Comparison of ENCODE assay signal across 8 mouse cellular contexts in the genomic region with DNA sequence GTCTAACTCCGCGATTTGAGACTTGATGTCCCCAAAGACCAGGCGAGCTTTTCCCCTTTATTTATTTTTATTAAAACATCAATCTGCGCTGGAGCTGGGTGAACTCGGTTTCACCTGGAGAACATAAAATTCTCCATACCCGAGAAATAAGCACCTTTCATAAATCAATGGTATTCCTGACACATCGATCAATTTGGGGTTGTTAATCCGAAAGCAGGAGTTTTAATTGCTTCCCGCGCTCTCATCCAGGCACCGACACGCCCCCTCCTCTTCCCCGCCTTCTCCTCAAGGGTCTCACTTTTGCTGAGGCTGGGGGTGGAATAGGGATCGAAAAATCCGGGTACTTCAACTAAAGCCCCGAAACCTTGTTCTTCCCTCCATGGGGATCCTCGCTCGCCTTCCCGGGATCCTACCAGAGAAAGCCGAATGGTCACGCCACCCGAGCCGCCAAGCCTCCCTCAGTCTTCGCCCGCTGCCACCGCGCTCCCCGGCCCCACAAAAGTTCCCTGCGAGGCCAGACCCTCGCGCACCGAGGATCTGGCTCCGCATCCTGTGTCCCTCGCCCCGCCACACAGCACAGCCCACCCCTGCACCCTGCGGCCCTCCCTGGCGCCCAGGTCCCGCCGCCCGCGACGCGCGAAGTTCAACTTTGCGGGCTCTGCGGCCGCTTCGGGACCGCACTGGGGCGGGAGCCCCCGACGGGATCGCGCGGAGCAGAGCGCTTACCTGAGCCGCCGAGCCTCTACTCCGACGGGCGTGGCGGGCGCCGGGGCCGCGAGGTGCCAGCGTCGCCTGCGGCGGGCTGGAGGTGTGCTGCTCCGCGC. TPM values are rescaled to one million over a fixed set of nuclear protein-coding genes. Genes with fewer than 3 reads are reported as not detected.
DNase-seq lines count a peak whose midpoint lies in the region; ATAC-seq and TF ChIP-seq lines count a peak whose summit lies in the region.

No protein-coding gene starts in this region.

- H3K4me1 ChIP-seq in heart, adult 2 months (ENCODE audit: control insufficient read depth, insufficient read depth, low read length): no peaks in the 10 kb centered on the region; the same call in 1 of the 2 replicates
- peaks cover 38% of the 10 kb centered on the region for H3K4me1 ChIP-seq in hindbrain, embryonic 14.5 days (replicated peaks; ENCODE audit: control insufficient read depth, insufficient read depth, low read length)
- peaks cover 53% of the 10 kb centered on the region for H3K4me1 ChIP-seq in midbrain, embryonic 15.5 days

- peaks cover 13% of the 10 kb centered on the region for H3K27me3 ChIP-seq in heart, adult 2 months (ENCODE audit: control insufficient read depth, insufficient read depth, low read length)
- H3K27me3 ChIP-seq in hindbrain, embryonic 14.5 days (ENCODE audit: control insufficient read depth, insufficient read depth, low read length): peaks cover 77% of the 10 kb centered on the region
- peaks cover 71% of the 10 kb centered on the region for H3K27me3 ChIP-seq in midbrain, embryonic 15.5 days (replicated peaks)

- intact Hi-C loops in heart, adult 2 months (cut with DNase I): loop anchor here (1.0 to 10.0 kb wide), 4 partner anchors 76 to 1170 kb away; no protein-coding TSS in a partner anchor
- intact Hi-C loops in heart, postnatal 25 days (cut with DNase I): loop anchor here (1.0 to 10.0 kb wide), 6 partner anchors 143 to 1530 kb away; no protein-coding TSS in a partner anchor

- H3K4me2 ChIP-seq in hindbrain, embryonic 14.5 days (replicated peaks): peak overlapping the region; percentile 64
- peak overlapping the region; percentile 77 for H3K4me2 ChIP-seq in midbrain, embryonic 15.5 days

- peak overlapping the region; percentile 36; the same call in 1 of the 2 replicates for H3K9ac ChIP-seq in heart, adult 2 months (ENCODE audit: low read depth, low read length)
- peak overlapping the region; percentile 61 for H3K9ac ChIP-seq in hindbrain, embryonic 14.5 days
- peak overlapping the region; percentile 37; the same call in 1 of the 2 replicates for H3K9ac ChIP-seq in midbrain, embryonic 15.5 days

- ATAC-seq in hindbrain, embryonic 14.5 days (ENCODE audit: low FRiP score): peak; percentile 10; the same call in 1 of the 2 replicates
- 0 out of 2 replicates have a peak, but pooled peaks have one; percentile 9 for ATAC-seq in midbrain, embryonic 15.5 days (replicated peaks)

- no peaks in the 10 kb centered on the region for H3K36me3 ChIP-seq in heart, adult 2 months (ENCODE audit: control insufficient read depth, insufficient read depth, low read length)
- H3K36me3 ChIP-seq in hindbrain, embryonic 14.5 days (replicated peaks; ENCODE audit: control insufficient read depth, insufficient read depth): no peaks in the 10 kb centered on the region
- no peaks in the 10 kb centered on the region for H3K36me3 ChIP-seq in midbrain, embryonic 15.5 days (replicated peaks)

- no peaks in the 10 kb centered on the region for H3K9me3 ChIP-seq in hindbrain, embryonic 14.5 days (ENCODE audit: control insufficient read depth, low read length)
- no peaks in the 10 kb centered on the region for H3K9me3 ChIP-seq in midbrain, embryonic 15.5 days

- no peak overlapping the region for H3K27ac ChIP-seq in heart, adult 2 months
- peak overlapping the region; percentile 98 for H3K27ac ChIP-seq in hindbrain, embryonic 14.5 days
- H3K27ac ChIP-seq in midbrain, embryonic 15.5 days: peak overlapping the region; percentile 65

- H3K4me3 ChIP-seq in heart, adult 2 months: peak overlapping the region; percentile 29
- H3K4me3 ChIP-seq in hindbrain, embryonic 14.5 days (replicated peaks; ENCODE audit: low read length): peak overlapping the region; percentile 61
- H3K4me3 ChIP-seq in midbrain, embryonic 15.5 days: peak overlapping the region; percentile 43

- no peak for TF ChIP-seq EP300 in heart, adult 2 months (IDR thresholded peaks at IDR 0.05; ENCODE audit: insufficient read depth, low read depth, low read length)

- 2% methylated on average over 71 of the region's 72 CpGs for WGBS in heart, adult 2 months
- under 1% methylated on average over 71 of the region's 72 CpGs for WGBS in hindbrain, embryonic 14.5 days
- 0% methylated on average over 66 of the region's 72 CpGs for WGBS in midbrain, embryonic 15.5 days

- DNase-seq in heart, adult 2 months: peak in 1 of 2 experiments; percentile 36
- DNase-seq in heart, postnatal 25 days (ENCODE audit: low spot score): no peak
- peak; percentile 37 for DNase-seq in embryo, embryonic 11 days
- DNase-seq in hindbrain, embryonic 14.5 days (ENCODE audit: low spot score): peak; percentile 32
- DNase-seq in T-cell, adult 2 months (ENCODE audit: low spot score): no peak
- DNase-seq in lung, adult 18-20 months: no peak
- DNase-seq in frontal cortex, postnatal 14 days (ENCODE audit: low spot score in 2 of 2): no peak

- H3K79me2 ChIP-seq in heart, adult 2 months (replicated peaks; ENCODE audit: control insufficient read depth, insufficient read depth, low read length): no peaks in the 10 kb centered on the region

- TF ChIP-seq CTCF in heart, adult 2 months (IDR thresholded peaks at IDR 0.05): no peak

- TF ChIP-seq POLR2A in heart, adult 2 months (IDR thresholded peaks at IDR 0.05; ENCODE audit: insufficient read depth, low read depth, low read length): no peak

RNA-seq across cellular contexts. Expression of a gene that starts 7.9 kb away (rescaled TPM):
- 1 to 10 TPM; 6.1 to 7.5 TPM for total RNA-seq in heart, adult 2 months (2021)
- polyA plus RNA-seq in heart, adult 2 months (2012; rRNA removed): 5.0 and 6.0 TPM in 2 replicates
- total RNA-seq in heart, postnatal 25 days (2021): 10 to 100 TPM in 1 of 2 experiments, 1 to 10 TPM in 1; 8.9 to 10.9 TPM
- polyA plus RNA-seq in hindbrain, embryonic 14.5 days (2014; fragmentation: Nextera tagmentation; extraction: Ambion mirVana): 26.9 and 32.8 TPM in 2 replicates
- 14.6 and 14.9 TPM in 2 replicates for polyA plus RNA-seq in midbrain, embryonic 15.5 days (2015; fragmentation: Nextera tagmentation; extraction: Ambion mirVana)

Comparison
In these comparisons a context has a peak if more than half of its experiments do, and no peak if none do; other contexts are left out.
1. DNase-seq: peak in embryo, embryonic 11 days (single experiment) and hindbrain, embryonic 14.5 days (single experiment); none in heart, postnatal 25 days (single experiment), T-cell, adult 2 months (single experiment), lung, adult 18-20 months (0 of 2) and frontal cortex, postnatal 14 days (0 of 2).
2. Peak in every context shown above with its lines, with median percentiles within 50 percentile points of each other: H3K4me3 ChIP-seq and H3K9ac ChIP-seq.